Mouse (Mus musculus): Measurements from ENCODE around the gene St6galnac3. TPM values are rescaled to one million over a fixed set of nuclear protein-coding genes. Genes with fewer than 3 reads are reported as not detected.

The St6galnac3 gene
- polyA plus RNA-seq, 1 experiment: 3.2 TPM

DNA sequence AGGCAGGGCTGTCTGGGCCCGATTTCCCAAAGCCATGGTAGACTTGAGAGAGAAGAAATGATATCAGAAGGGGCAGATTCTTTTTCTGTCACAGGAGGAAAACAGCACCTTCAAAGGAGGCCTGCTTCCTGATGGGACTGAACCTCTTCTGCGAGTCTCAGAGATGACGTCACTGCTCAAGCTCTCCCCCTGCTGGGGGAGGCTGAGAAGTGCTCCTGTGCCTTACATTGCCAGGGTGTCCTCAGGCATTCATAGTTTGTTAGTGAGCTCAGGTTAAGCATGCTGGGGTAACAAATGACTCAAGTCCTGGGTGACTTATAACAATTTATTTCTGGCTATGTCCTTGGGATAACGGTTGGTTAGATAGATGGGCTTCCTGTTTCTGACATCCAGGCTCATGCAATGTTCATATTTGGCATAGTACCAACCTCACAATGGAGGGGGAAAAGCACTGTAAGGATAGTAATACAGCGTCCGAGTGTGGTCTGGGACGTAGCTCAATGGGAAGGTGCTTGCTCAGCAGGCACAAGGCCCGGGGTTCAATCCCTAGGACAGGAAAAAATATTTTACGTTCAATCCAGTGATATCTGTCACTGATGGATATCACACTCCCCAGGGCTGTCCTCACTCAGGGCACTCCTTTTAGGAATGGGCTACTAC is 474.2 kb downstream of the St6galnac3 start:
- Histone ChIP-seq H3K36me3 (ENCODE audit: control insufficient read depth, insufficient read depth, low read length) (no peaks in the 10 kb centered on the region), H3K27me3 (replicated peaks; ENCODE audit: control insufficient read depth, insufficient read depth, low read length) (no peaks in the 10 kb centered on the region), H3K4me1 (ENCODE audit: control insufficient read depth, insufficient read depth, low read length) (no peaks in the 10 kb centered on the region), H3K4me3 (ENCODE audit: insufficient read depth, low read depth, low read length) (no peak overlapping the region), H3K27ac (ENCODE audit: insufficient read depth, low read depth, low read length) (no peak overlapping the region)
- TF ChIP-seq POLR2A (IDR thresholded peaks at IDR 0.05; ENCODE audit: low read depth, low read length) (no peak), CTCF (conservative IDR thresholded peaks at IDR 0.05; ENCODE audit: insufficient read depth, insufficient read length, low read depth, low read length) (peak; percentile 93)
- DNase-seq: peak; percentile 81
- WGBS: 49% methylated on average over 9 of the region's 9 CpGs

DNA sequence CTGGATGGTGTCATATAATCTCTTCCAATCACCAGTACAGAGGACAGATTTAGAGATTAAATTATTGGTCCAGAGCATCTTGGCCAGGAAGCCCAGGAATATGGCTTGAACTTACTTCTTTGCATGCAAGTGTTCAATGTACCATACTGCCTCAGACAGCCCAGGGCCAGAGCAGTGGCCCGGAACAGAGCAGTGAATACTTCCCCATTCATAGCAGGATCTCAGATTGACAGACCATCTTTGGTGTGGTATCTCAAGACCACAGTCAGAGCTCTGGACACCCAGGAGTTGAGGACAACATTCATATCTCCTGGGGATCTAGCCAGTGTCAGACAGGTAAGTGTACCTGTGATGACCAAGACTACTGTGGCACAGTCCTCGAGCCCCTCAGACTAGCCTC is 476.1 kb downstream of the St6galnac3 start:
- TF ChIP-seq POLR2A (IDR thresholded peaks at IDR 0.05; ENCODE audit: low read depth, low read length): no peak
- TF ChIP-seq CTCF (conservative IDR thresholded peaks at IDR 0.05; ENCODE audit: insufficient read depth, insufficient read length, low read depth, low read length): no peak
- H3K36me3 ChIP-seq (ENCODE audit: control insufficient read depth, insufficient read depth, low read length): no peaks in the 10 kb centered on the region
- H3K4me3 ChIP-seq (ENCODE audit: insufficient read depth, low read depth, low read length): no peak overlapping the region
- H3K27me3 ChIP-seq (replicated peaks; ENCODE audit: control insufficient read depth, insufficient read depth, low read length): no peaks in the 10 kb centered on the region
- H3K27ac ChIP-seq (ENCODE audit: insufficient read depth, low read depth, low read length): no peak overlapping the region
- WGBS: 81% methylated on average over 2 of the region's 2 CpGs
- DNase-seq: no peak
- H3K4me1 ChIP-seq (ENCODE audit: control insufficient read depth, insufficient read depth, low read length): no peaks in the 10 kb centered on the region

DNA sequence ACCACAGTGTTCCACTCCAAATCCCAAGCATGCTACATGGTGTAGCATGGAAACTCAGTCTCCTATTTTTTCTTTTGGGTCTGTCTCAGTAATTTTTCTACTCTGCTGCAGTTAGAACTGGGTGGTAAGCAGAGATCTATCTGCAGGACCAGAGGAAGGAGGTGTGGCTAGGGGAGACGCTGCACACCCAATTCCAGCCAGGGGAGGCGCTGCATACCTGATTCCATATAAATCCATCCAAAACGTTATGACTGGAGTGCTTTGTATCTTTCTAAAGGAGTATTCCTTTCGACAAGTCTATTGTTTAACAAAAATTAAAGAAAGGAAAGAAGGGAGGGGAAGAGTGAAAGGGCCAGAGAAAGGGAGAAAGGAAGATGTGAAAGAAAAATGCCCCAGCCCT is 476.9 kb downstream of the St6galnac3 start:
- Histone ChIP-seq H3K27ac (ENCODE audit: insufficient read depth, low read depth, low read length) (no peak overlapping the region), H3K27me3 (replicated peaks; ENCODE audit: control insufficient read depth, insufficient read depth, low read length) (no peaks in the 10 kb centered on the region), H3K4me1 (ENCODE audit: control insufficient read depth, insufficient read depth, low read length) (no peaks in the 10 kb centered on the region), H3K4me3 (ENCODE audit: insufficient read depth, low read depth, low read length) (no peak overlapping the region), H3K36me3 (ENCODE audit: control insufficient read depth, insufficient read depth, low read length) (no peaks in the 10 kb centered on the region)
- WGBS: 61% methylated on average over 4 of the region's 4 CpGs
- no peak for TF ChIP-seq CTCF (conservative IDR thresholded peaks at IDR 0.05; ENCODE audit: insufficient read depth, insufficient read length, low read depth, low read length)
- DNase-seq: no peak

DNA sequence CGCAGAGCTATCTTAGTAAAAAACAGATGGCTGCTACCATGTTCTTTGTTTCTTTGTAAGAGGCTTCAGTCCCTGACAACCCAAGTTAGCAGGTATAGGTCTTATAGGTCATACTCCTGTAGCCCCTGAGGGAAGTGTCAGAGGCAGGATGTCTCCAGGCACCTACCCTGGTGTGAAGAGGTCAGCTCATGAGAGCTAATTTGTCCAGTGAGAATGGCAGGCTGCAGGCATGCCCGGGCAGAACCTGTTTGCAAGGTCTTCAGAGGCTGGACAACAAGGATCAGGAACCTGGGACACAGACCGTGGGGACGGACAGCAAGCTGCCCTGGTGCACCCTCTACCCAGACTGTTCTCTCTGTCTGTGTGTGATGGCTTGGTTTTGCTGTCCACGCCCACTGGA is 482.4 kb downstream of the St6galnac3 start:
- H3K27ac ChIP-seq (ENCODE audit: insufficient read depth, low read depth, low read length): no peak overlapping the region
- WGBS: 62% methylated on average over 5 of the region's 5 CpGs

DNA sequence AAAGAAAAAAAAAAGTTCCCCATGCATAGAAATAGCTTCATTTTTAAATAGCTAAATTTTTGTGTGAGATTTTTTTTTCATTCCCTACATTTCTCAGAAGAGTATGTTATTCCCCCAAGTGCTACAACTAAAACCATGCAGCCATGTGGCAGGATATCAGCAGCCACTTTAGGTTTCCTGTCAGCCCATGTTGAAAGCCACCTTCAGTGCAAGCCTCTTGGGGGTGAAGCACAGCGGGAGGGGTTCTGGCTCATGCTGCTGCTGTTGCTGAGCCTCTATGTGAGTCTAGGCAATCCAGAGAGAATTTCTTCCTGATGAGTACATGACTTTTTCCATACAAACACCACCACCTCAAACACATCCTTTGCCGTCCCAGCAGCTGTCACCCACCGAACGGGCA is 483.8 kb downstream of the St6galnac3 start:
- TF ChIP-seq CTCF (conservative IDR thresholded peaks at IDR 0.05; ENCODE audit: insufficient read depth, insufficient read length, low read depth, low read length): no peak
- no peak for TF ChIP-seq POLR2A (IDR thresholded peaks at IDR 0.05; ENCODE audit: low read depth, low read length)
- Histone ChIP-seq H3K27me3 (replicated peaks; ENCODE audit: control insufficient read depth, insufficient read depth, low read length) (no peaks in the 10 kb centered on the region), H3K27ac (ENCODE audit: insufficient read depth, low read depth, low read length) (no peak overlapping the region), H3K4me3 (ENCODE audit: insufficient read depth, low read depth, low read length) (no peak overlapping the region), H3K36me3 (ENCODE audit: control insufficient read depth, insufficient read depth, low read length) (no peaks in the 10 kb centered on the region), H3K4me1 (ENCODE audit: control insufficient read depth, insufficient read depth, low read length) (no peaks in the 10 kb centered on the region)
- WGBS: 77% methylated on average over 4 of the region's 4 CpGs
- DNase-seq: no peak

More for the DNA sequence above, 482.4 kb downstream of the St6galnac3 start:
- Histone ChIP-seq H3K27me3 (replicated peaks; ENCODE audit: control insufficient read depth, insufficient read depth, low read length) (no peaks in the 10 kb centered on the region), H3K4me3 (ENCODE audit: insufficient read depth, low read depth, low read length) (no peak overlapping the region), H3K36me3 (ENCODE audit: control insufficient read depth, insufficient read depth, low read length) (no peaks in the 10 kb centered on the region), H3K4me1 (ENCODE audit: control insufficient read depth, insufficient read depth, low read length) (no peaks in the 10 kb centered on the region)
- DNase-seq: no peak
- no peak for TF ChIP-seq POLR2A (IDR thresholded peaks at IDR 0.05; ENCODE audit: low read depth, low read length)

DNA sequence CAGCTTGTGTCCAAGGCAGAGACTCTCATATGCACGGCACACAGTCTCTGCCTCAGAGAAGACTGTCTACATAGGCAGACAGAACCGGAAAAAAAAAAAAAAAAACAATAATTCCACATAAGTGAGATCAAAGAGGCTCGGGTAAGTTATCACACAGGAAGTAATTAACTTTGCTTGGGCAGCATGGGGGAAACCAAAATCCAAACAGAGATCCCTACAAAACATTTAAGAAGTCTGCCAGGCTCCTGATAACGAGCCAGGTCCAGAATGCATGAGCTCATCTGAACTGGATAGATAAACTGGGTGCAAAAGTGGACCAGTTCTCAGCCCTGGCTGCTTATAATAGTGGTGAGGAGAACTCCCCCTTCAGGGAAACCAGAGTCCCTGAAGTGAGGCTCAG is 484.6 kb downstream of the St6galnac3 start:
- WGBS: 43% methylated on average over 4 of the region's 4 CpGs
- Histone ChIP-seq H3K4me1 (ENCODE audit: control insufficient read depth, insufficient read depth, low read length) (no peaks in the 10 kb centered on the region), H3K27ac (ENCODE audit: insufficient read depth, low read depth, low read length) (no peak overlapping the region), H3K27me3 (replicated peaks; ENCODE audit: control insufficient read depth, insufficient read depth, low read length) (no peaks in the 10 kb centered on the region), H3K4me3 (ENCODE audit: insufficient read depth, low read depth, low read length) (no peak overlapping the region), H3K36me3 (ENCODE audit: control insufficient read depth, insufficient read depth, low read length) (no peaks in the 10 kb centered on the region)
- no peak for DNase-seq
- TF ChIP-seq POLR2A (IDR thresholded peaks at IDR 0.05; ENCODE audit: low read depth, low read length): no peak
- no peak for TF ChIP-seq CTCF (conservative IDR thresholded peaks at IDR 0.05; ENCODE audit: insufficient read depth, insufficient read length, low read depth, low read length)

DNA sequence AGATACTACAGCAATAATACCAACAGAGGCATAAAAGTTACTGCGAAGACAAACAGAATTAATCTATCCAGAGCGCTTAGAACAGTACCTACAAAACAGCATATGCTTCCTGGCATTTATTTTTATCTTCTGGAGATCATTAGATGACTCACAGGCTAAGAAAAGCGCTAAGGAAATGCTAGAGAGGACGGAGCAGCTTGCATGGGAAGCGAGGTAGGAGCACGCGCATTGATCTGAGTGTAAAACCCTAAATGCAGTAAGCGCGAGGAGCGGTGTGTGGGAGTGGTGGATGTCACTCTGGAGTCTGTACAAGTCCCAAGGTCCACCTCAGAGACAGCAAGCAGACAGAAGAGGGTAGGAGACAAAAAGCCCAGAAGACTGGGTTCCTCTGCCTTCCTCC is 486.6 kb downstream of the St6galnac3 start:
- Histone ChIP-seq H3K4me1 (ENCODE audit: control insufficient read depth, insufficient read depth, low read length) (no peaks in the 10 kb centered on the region), H3K36me3 (ENCODE audit: control insufficient read depth, insufficient read depth, low read length) (no peaks in the 10 kb centered on the region), H3K4me3 (ENCODE audit: insufficient read depth, low read depth, low read length) (no peak overlapping the region), H3K27ac (ENCODE audit: insufficient read depth, low read depth, low read length) (no peak overlapping the region), H3K27me3 (replicated peaks; ENCODE audit: control insufficient read depth, insufficient read depth, low read length) (no peaks in the 10 kb centered on the region)
- 75% methylated on average over 10 of the region's 10 CpGs for WGBS
- TF ChIP-seq POLR2A (IDR thresholded peaks at IDR 0.05; ENCODE audit: low read depth, low read length) (no peak), CTCF (conservative IDR thresholded peaks at IDR 0.05; ENCODE audit: insufficient read depth, insufficient read length, low read depth, low read length) (no peak)
- no peak for DNase-seq
